Mouse (Mus musculus) hindbrain, embryonic 10.5 days (tissue): Measurements from ENCODE around the gene Ccnt1. TPM values are rescaled to one million over a fixed set of nuclear protein-coding genes. Genes with fewer than 3 reads are reported as not detected.

Experiments
- DNase-seq: peaks from one replicate; pipeline ENCODE4 v3.0.0-alpha.2; 2017; ENCODE audit warnings: low spot score
- H3K27ac ChIP-seq: fragments of 300-500 bp; sonication (generic); 2 replicates; pipeline ENCODE4 v1.5.1; 2016; ENCODE audit warnings: mild to moderate bottlenecking, moderate library complexity
- H3K27me3 ChIP-seq: fragments of 300-500 bp; sonication (generic); 2 replicates; pipeline ENCODE4 v1.6.1; 2016; ENCODE audit warnings: mild to moderate bottlenecking; ENCODE audit not compliant: poor library complexity, insufficient read depth, severe bottlenecking
- H3K36me3 ChIP-seq: fragments of 300-500 bp; sonication (generic); 2 replicates; pipeline ENCODE4 v1.6.1; 2016; ENCODE audit warnings: mild to moderate bottlenecking, moderate library complexity
- H3K4me1 ChIP-seq: fragments of 300-500 bp; sonication (generic); replicated peaks from 2 replicates; pipeline ENCODE4 v1.6.1; 2016; ENCODE audit warnings: mild to moderate bottlenecking
- H3K4me3 ChIP-seq: fragments of 300-500 bp; sonication (generic); 2 replicates; pipeline ENCODE4 v1.5.1; 2016; ENCODE audit warnings: mild to moderate bottlenecking, moderate library complexity
- H3K9me3 ChIP-seq: fragments of 300-500 bp; sonication (generic); 2 replicates; pipeline ENCODE4 v1.6.1; 2016; ENCODE audit warnings: mild to moderate bottlenecking, moderate library complexity
- WGBS: fragments of 180-500 bp; shearing (Covaris S2); methylation state at CpG from one replicate; pipeline ENCODE4 v1.1.7; 2016; 5-methylcytosine and 5-hydroxymethylcytosine counted together
- polyA plus RNA-seq: library from polyadenylated mRNA; unstranded; fragments of >200 nt; fragmentation: Nextera tagmentation; extraction: Ambion mirVana; gene quantifications from 2 replicates; pipeline ENCODE4 v1.2.1, GENCODE M21; 2016

The Ccnt1 gene
- polyA plus RNA-seq, 1 experiment from 2014 or later = 53.7 TPM

DNA sequence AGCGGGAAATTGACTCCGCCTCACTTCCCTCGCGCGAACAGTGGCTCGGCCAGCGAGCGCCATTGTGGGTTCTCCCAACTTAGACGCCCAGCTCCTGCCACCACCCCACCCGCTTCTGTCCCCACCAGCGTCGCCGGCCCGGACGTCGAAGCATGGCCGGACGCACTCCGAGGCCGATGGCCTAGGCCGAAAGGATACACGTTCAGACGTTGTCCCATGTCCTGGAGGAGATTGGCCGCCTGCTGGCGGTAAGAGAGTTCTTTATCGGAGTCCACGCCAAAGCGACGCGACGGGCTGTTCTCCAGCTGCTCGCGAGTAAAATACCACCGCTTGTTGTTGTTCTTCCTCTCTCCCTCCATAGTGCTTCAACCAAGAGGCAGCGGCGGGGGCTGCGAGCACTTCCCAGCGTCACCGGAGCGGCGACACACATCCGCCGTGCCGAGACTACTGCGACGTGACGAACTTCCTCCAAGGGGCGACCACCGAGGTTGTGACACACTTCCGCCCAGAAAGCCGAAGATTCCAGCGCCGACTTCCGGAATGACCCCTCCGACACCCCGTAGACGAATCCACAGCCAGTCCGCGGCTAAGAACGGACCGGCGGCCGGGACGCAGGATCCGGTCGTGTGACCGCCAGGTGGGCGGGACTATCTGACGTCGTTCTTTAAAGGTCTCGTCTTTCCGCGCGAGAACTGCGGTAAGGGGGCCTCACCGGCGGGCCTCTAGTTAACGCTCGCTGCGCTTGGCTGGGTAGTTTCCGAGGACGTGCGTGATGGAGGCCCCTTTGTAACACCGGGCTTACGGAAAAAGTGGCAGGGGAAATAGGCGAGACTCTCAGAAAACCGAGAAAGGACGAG lies 3.2 kb downstream of the Ccnt1 start:
- Histone ChIP-seq H3K36me3 (peaks cover 33% of the 10 kb centered on the region), H3K27ac (peak overlapping the region; percentile 96), H3K9me3 (no peaks in the 10 kb centered on the region), H3K27me3 (no peaks in the 10 kb centered on the region), H3K4me1 (peaks cover 33% of the 10 kb centered on the region), H3K4me3 (peak overlapping the region; percentile 93)
- peak; percentile 100 for DNase-seq
- WGBS = under 1% methylated on average over 88 of the region's 88 CpGs

DNA sequence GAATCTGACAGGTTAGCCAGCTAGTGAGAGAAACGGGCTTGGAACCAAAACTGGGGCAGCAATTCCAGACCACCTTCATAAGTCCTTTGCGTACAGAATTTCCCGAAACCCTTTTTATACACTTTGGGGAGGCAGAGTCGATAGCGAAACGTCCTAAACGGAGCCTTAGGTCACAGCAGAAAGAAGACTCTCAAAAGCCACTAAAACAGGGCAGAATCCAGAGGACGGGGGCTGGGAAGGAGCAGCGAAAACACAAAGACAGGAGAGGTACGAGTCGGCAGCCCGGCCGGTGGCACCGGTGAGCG lies 3.8 kb downstream of the Ccnt1 start:
- no peaks in the 10 kb centered on the region for H3K27me3 ChIP-seq
- peak overlapping the region; percentile 93 for H3K4me3 ChIP-seq
- peaks cover 33% of the 10 kb centered on the region for H3K4me1 ChIP-seq
- peak overlapping the region; percentile 96 for H3K27ac ChIP-seq
- no peaks in the 10 kb centered on the region for H3K9me3 ChIP-seq
- WGBS = 2% methylated on average over 15 of the region's 15 CpGs
- peaks cover 37% of the 10 kb centered on the region for H3K36me3 ChIP-seq
- DNase-seq = no peak

DNA sequence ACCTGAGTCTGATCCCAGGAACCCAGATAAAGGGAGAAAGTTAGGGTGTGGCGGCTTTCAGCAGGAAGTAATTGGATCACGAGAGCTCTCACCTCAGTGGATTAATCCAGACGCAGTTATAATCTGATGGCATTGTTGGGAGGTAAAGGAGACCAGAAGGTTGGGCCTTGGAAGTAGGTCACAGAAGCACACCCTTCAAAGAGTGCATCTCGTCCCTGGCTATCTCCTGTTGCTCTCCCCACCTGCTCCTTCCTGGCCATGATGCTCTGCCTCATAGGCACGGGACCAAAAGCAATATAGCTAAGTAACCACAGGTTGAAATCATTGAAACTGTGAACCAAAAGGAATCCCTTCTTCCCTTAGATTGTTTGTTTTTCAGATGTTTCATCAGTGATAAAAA lies 13.5 kb downstream of the Ccnt1 start:
- WGBS = 93% methylated on average over 5 of the region's 5 CpGs
- no peaks in the 10 kb centered on the region for H3K9me3 ChIP-seq
- H3K27ac ChIP-seq = no peak overlapping the region
- no peaks in the 10 kb centered on the region for H3K27me3 ChIP-seq
- H3K36me3 ChIP-seq = peaks cover 95% of the 10 kb centered on the region
- DNase-seq = no peak
- H3K4me1 ChIP-seq = no peaks in the 10 kb centered on the region
- no peak overlapping the region for H3K4me3 ChIP-seq

DNA sequence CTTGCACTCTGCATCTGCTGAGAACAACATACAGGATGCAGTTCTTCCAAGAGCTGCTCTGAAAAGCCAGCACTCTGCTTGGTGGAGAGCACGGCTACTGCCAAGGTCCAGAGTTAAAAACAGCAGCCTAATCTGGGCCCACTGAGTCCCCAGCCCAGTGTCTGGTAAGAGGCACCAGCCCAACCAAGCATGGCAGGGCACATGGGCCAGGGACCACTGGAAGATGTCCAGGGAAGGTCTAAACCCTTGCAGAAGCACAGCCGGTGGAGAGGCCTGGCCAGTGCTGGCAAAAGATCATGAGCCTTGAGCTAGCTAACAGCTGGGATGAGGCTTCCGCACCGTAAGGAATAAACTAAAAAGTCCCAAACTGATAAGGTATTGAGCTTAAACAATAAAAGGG lies 14.8 kb downstream of the Ccnt1 start:
- DNase-seq = no peak
- Histone ChIP-seq H3K4me3 (no peak overlapping the region), H3K27ac (no peak overlapping the region), H3K27me3 (no peaks in the 10 kb centered on the region), H3K36me3 (peaks cover 97% of the 10 kb centered on the region), H3K9me3 (no peaks in the 10 kb centered on the region), H3K4me1 (no peaks in the 10 kb centered on the region)
- 95% methylated on average over 4 of the region's 4 CpGs for WGBS

DNA sequence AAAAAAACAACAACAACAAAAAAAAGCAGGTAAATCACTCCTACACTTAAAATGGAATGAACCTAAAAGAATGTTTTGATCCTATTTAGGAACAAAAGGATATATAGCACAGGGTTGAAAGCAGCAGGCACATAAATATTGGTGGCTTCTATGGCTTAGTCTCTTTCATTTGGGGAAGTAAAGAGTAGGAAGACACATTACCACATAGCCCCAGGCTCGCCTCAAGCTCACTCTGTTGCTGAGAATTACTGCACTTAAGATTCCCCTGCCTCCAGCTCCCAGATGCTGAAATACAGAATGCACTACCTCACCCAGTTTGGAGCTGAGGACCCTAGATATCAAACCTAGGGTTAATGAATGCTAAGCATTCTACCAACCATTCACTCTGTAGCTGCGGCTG lies 18.0 kb downstream of the Ccnt1 start:
- H3K27me3 ChIP-seq = no peaks in the 10 kb centered on the region
- DNase-seq = no peak
- H3K9me3 ChIP-seq = no peaks in the 10 kb centered on the region
- no peaks in the 10 kb centered on the region for H3K4me1 ChIP-seq
- no peak overlapping the region for H3K4me3 ChIP-seq
- WGBS = 92% methylated on average over 2 of the region's 2 CpGs
- H3K27ac ChIP-seq = no peak overlapping the region
- peaks cover 95% of the 10 kb centered on the region for H3K36me3 ChIP-seq

DNA sequence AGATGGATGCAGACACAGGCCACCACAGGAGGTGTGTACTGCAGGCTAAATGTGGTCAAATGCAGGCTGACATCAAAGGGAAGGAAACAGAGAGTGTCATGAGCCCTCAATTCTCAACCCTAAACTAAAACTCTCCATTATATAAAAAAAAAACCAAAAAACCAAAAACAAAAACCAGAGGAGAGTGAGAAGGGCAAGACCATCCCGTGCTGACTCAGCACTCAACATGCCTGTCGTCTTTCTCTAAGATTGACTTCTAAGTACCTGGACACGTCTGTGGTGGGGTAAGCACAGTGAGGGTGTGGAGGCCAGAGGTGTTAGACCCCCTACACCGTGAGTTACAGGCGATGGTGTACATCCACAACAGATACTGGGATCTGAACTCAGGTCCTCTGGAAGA lies 23.9 kb downstream of the Ccnt1 start:
- peaks cover 99% of the 10 kb centered on the region for H3K36me3 ChIP-seq
- no peaks in the 10 kb centered on the region for H3K27me3 ChIP-seq
- DNase-seq = no peak
- H3K9me3 ChIP-seq = no peaks in the 10 kb centered on the region
- 92% methylated on average over 5 of the region's 5 CpGs for WGBS
- no peaks in the 10 kb centered on the region for H3K4me1 ChIP-seq
- H3K4me3 ChIP-seq = no peak overlapping the region
- no peak overlapping the region for H3K27ac ChIP-seq

DNA sequence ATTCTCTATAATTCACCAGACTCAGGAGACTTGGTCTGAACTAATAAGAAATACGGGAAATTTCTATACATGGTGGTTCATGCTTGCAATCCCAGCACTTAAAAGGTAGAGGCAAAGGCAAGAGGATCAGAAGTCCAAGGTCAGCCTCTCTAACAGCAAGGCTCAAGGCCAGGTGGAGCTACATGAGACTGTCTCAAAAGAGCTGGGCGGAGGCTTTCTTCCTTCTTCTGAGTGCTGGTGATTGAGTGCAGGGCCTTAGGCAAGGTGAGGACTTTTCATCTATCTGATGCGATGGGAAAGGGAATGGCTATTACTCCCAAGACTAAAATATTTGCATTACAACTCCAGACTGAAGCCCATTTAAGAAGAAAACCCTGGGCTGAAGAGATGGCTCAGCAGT lies 25.6 kb downstream of the Ccnt1 start:
- Histone ChIP-seq H3K4me3 (no peak overlapping the region), H3K27ac (no peak overlapping the region), H3K9me3 (no peaks in the 10 kb centered on the region), H3K4me1 (no peaks in the 10 kb centered on the region), H3K36me3 (peaks cover 99% of the 10 kb centered on the region), H3K27me3 (no peaks in the 10 kb centered on the region)
- DNase-seq = no peak
- 97% methylated on average over 3 of the region's 3 CpGs for WGBS

DNA sequence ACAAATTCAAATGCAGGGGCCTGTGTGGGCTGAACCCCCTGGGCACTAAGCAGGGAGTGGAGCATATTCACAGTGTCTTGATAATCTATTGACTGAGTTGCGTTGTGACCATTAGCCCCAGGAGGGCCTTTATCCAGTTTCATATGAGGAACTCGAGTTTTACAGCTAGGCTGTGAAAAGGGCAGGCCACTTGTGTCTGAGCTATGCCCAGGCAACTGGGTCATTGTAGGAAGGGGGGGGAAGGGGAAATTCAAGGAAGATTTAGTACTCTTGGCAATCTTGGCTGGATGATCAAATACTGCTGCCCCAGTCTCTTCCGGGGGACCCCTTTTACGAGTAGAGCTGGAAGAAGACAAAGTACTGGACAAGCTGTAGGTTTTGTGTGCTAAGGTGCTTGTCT lies 27.4 kb downstream of the Ccnt1 start:
- no peaks in the 10 kb centered on the region for H3K9me3 ChIP-seq
- 91% methylated on average over 4 of the region's 4 CpGs for WGBS
- H3K27me3 ChIP-seq = no peaks in the 10 kb centered on the region
- H3K27ac ChIP-seq = no peak overlapping the region
- H3K36me3 ChIP-seq = peaks cover 100% of the 10 kb centered on the region
- H3K4me1 ChIP-seq = no peaks in the 10 kb centered on the region
- H3K4me3 ChIP-seq = no peak overlapping the region
- no peak for DNase-seq

DNA sequence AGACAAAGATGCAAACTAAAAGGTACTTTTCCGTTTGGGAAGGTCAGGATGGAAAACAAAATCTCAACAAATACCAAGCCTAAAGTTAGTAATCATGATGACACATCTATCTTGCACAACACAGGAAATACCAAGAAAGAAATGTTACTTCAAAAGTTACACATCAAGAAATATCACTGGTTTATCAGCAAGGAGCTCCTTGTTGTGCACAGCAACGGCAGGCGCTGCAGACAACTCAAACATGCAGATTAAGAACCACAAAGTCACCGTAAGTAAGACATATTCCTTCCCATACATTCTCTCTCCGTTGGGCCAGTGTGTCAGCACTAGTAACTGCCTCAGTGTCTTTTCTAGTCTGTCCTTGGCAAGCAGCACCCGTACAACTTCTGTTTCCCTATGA lies 29.7 kb downstream of the Ccnt1 start:
- Histone ChIP-seq H3K4me1 (no peaks in the 10 kb centered on the region), H3K27ac (no peak overlapping the region), H3K4me3 (no peak overlapping the region), H3K27me3 (no peaks in the 10 kb centered on the region), H3K9me3 (no peaks in the 10 kb centered on the region), H3K36me3 (peaks cover 90% of the 10 kb centered on the region)
- DNase-seq = no peak
- WGBS = 93% methylated on average over 6 of the region's 6 CpGs

DNA sequence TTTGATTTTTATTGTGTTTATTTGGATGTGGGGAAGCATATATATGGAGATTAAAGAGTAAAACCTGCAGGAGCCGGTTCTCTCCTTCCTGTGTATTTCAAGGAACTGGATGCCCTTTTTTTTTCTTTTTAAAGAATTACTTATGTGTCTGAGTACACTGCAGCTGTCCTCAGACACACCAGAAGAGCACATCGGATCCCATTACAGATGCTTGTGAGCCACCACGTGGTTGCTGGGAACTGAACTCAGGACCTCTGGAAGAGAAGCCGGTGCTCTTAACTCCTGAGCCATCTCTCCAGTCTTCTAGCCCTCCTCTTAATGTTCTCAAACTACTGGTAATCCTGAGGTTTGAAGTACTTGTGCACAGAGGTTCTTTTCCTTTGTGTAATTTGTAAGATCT lies 32.8 kb downstream of the Ccnt1 start:
- WGBS = 73% methylated on average over 4 of the region's 4 CpGs
- Histone ChIP-seq H3K27ac (no peak overlapping the region), H3K4me1 (peaks cover under 1% of the 10 kb centered on the region; the same call in 1 of the 2 replicates), H3K9me3 (no peaks in the 10 kb centered on the region), H3K4me3 (no peak overlapping the region), H3K36me3 (peaks cover 58% of the 10 kb centered on the region), H3K27me3 (no peaks in the 10 kb centered on the region)
- DNase-seq = no peak

DNA sequence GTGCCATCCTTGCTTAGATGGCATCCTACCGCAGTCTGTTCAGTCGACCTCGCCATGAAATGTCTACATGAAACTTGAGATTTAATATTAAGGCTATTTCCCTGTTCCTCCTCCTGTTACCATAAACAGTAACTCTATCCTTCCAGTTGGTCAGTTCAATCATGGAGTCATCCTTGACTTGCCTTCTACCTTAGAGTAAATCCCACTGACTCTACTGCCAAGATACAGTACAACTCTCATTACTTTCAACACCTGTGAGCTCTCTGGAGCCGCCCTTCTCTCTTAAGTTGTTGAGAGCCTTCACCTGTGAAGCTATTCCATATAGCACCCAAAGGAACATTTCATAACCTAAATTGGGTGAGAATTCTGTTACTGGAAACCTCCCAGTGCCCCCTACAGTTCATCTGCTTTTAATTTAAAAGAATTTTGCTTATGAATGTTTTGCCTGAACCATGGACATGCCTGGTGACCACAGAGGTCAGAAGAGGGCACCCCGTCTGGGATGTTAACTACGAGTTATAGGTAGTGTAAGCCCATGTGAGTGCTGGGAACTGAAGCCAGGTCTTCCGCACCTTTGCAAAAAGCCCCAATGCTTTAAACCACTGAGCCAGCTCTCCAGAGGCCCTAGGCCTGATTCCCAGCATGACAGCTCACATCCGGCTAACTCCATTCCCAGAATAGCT lies 33.8 kb downstream of the Ccnt1 start:
- Histone ChIP-seq H3K27ac (no peak overlapping the region), H3K27me3 (no peaks in the 10 kb centered on the region), H3K4me3 (no peak overlapping the region), H3K9me3 (no peaks in the 10 kb centered on the region), H3K4me1 (peaks cover 10% of the 10 kb centered on the region), H3K36me3 (peaks cover 55% of the 10 kb centered on the region)
- WGBS = 91% methylated on average over 8 of the region's 8 CpGs
- no peak for DNase-seq

DNA sequence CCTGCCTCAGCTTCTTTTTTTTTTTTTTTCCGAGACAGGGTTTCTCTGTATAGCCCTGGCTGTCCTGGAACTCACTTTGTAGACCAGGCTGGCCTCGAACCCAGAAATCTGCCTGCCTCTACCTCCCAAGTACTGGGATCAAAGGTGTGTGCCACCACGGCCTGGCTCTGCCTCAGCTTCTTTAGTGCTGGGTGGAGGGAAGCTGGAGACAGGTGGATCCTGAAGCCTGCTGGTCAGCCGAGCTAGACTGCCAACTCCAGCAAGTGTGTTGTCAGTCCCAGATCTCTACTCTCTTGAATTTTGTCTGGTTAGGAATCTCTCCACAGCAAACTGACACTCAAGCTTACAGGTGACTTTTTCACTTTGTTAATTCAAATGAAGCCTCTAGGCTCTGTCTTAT lies 34.8 kb downstream of the Ccnt1 start:
- H3K36me3 ChIP-seq = peaks cover 55% of the 10 kb centered on the region
- WGBS = 92% methylated on average over 4 of the region's 4 CpGs
- H3K4me1 ChIP-seq = peaks cover 13% of the 10 kb centered on the region
- no peaks in the 10 kb centered on the region for H3K27me3 ChIP-seq
- H3K4me3 ChIP-seq = no peak overlapping the region
- no peak for DNase-seq
- H3K9me3 ChIP-seq = no peaks in the 10 kb centered on the region
- no peak overlapping the region for H3K27ac ChIP-seq

DNA sequence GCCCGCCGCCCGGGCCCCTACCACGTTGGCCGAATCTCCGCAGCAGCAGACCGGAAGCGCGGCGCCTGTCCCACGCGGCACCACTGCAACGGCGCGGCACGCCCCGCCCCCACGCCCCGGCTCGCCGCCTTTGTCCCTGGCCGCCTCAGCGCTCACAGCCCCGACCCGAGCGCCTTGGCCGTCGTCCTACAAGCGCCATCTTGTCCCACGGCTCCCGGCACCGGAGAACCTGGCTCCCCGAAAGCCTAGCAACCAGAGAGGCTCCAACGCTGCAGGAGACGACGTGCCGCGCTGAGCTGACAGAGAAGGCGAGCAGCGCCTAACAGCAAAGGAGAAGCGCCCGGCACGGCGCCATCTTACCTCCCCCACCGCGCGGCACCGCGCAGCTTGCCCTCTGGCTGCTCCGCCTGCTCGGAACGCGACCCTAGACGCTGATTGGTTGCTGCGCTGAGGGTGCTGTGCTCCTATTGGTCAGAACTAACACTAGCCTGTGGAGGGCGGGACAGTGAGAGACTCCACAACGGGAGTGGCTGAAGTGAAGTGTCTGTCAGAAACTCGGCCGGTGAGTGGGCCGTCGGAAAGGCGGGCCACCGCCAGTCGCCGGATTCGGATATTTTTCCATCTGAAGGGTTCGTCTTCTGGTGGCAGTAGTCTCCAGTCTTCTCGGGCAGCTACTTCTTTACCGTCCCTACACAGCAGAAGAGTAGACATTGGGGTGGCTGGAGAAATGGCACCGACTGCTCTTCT lies 36.7 kb downstream of the Ccnt1 start, which contains the start of gene Kansl2:
Kansl2 (minus strand) TSS at position 384 of the 747 bp plus-strand sequence.
- Histone ChIP-seq H3K9me3 (no peaks in the 10 kb centered on the region), H3K4me1 (peaks cover 13% of the 10 kb centered on the region), H3K4me3 (peak within 1 kb of the TSS; percentile 84), H3K36me3 (peaks cover 55% of the 10 kb centered on the region), H3K27ac (peak within 1 kb of the TSS; percentile 100), H3K27me3 (no peaks in the 10 kb centered on the region)
- peak; percentile 99 for DNase-seq
- WGBS = under 1% methylated on average over 69 of the region's 70 CpGs
